Mouse (Mus musculus) CH12F3 (cell line): ENCODE data around the gene Tlx1.

Experiments used
- in situ Hi-C: fragments of 300-500 bp; cut with MboI; formaldehyde crosslinking; loops from 2 replicates; pipeline ENCODE4 v1.14.3; 2020; ENCODE audit warnings: low sequenced_read_pairs

The Tlx1 gene

DNA sequence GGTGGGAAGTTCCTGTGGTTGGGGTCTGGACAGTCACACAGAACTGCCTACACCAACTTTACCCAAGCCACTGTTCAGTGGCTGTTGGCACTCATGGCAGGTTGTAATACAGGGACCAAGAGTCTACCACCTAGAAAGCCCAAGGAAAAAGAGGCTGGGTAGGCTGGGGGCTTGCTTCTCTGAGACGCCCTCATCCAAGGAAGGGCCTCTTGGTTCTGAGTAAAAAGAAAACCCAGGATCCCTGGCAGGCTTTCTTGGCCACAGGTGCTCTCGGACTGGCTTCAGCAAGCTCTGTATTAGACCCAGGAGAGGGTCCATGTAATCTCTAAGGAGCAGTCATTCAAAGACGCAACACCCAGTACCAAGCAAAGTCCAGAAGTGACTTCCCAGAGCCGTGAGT lies 7.7 kb downstream of the Tlx1 start:
- in situ Hi-C loops: no loop called here

DNA sequence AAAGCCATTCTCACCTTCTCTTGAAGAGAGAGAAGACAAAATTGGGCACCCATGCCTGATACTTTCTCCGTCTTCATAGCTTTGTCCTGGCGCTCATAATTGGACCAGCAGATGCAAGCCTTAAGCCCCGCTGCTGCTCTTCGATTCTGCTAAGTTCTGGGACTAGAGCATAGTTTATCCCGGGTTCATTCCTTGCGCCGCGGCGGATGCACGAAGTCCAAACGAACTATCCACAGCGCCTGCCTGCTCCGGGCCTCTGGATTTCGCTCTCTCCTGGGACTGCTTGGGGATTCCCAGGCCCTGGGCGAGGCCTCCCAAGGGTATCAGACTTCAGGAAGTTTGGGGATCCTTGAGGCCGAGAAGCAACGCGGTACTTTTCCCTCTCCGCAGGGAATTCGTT lies 8.4 kb downstream of the Tlx1 start:
- in situ Hi-C loops: no loop called here

DNA sequence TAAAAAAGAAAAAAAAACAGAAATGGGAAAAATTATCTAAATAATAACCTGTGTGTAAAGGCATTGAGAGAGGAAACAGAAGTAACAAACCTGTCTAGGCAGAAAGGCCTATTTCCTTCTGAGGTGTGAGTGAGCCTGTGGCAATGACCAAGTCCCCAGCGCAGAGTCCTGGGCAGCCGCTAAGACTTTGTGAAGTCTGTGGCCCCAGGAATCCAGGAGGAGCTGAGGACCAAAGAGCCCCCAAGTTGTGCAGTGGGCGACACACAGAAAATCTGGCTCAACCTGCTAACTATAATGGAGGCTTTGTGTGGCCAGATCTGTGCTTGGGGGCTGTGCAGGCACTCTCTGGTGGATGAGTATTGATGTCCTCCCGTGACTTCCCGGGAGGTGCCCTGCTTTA lies 9.0 kb downstream of the Tlx1 start:
- in situ Hi-C loops: no loop called here

DNA sequence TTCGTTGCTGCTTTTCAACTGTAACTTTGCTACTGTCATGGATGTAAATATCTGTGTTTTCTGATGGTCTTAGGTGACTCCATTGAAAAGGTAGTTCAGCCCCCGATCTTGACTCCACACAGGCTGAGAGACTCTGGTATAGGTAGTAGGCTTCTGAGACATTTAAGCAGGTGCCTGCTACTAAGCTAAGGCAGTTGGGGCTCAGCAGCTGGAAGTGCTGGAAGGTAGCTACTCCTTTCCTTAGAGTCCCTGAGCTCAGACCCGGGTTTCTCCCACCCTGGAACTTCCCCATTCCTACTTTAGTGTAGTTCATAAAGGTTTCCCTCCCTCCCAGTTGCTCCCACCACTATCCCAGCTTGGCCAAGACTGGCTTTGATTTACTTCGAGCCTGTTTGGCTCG lies 9.5 kb downstream of the Tlx1 start:
- in situ Hi-C loops: no loop called here

DNA sequence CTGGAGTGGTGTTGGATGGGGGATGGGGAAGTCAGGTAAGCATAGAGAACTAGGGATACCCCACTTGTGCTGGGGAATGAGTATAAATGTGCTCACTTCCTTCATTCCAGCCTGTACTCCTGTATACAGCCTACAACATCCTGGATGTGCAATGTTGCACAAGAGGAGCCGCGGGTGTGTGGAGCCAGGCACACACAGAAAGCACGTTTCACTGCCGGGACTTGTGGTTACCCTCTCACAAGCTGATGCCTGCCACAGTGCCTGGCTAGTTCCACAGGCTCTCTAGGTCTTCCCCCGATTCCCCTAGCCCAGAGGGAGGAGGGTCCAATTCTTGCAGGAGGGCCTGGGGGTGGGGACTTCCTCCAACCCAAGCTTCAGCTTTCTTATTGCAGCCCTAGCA lies 10.0 kb downstream of the Tlx1 start:
- in situ Hi-C loops: no loop called here

DNA sequence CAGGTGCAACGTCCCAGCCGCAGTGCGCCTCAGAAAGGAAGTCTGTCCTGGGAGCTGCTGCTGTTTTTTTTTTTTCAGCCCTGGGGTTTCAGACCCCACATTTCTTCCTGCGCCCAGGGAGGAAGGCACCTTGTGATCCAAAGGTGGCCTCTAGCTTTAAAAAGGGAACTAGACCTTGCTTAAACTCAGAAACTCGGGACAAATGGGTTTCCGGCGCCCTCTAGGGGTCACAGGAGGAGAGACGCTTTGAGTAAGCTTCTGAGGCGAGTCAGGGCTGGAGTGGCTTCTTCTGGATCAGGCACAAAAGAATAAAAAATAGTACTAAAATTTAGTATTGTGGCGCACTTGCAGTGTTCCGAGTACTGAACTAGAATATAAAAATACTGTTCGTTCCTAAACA lies 10.6 kb downstream of the Tlx1 start:
- in situ Hi-C loops: no loop called here

DNA sequence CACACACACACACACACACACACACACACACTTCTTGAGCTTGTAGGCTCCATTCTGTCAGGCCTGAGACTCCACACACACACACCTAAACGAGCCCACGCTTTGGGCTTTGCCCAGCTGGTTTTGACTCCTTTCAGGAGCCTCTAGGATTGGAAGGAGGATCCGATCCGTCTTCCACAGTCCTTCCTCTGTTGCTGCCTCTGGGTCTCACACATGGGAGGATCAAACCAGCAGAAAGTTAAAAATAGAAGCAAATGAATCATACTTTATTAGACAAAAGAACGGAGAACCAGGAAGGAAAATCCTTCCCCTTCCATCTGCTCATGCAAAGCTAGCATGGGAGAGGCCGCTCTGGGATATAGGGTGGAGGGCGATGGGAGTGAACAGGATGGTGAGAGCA lies 11.7 kb downstream of the Tlx1 start:
- in situ Hi-C loops: no loop called here

DNA sequence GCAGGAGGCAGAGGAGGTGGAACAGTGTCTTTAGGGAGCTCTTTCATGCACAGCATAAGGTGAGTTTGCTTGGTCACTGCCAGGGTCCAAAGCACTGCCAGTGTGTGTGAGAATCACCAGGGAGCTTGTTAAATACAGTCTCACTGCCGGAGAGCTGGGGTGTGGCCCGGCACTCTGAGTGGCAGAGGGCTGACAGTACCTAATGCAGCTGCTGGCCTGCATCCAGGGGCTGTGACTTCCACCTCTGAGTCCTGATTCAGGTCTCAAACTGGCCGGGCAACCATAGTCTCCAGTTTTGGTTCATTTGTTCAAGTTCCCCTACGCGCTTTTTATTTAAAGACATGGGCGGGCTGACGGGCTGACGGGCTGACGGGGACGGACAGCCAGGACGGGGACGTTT lies 12.4 kb downstream of the Tlx1 start:
- in situ Hi-C loops: no loop called here

DNA sequence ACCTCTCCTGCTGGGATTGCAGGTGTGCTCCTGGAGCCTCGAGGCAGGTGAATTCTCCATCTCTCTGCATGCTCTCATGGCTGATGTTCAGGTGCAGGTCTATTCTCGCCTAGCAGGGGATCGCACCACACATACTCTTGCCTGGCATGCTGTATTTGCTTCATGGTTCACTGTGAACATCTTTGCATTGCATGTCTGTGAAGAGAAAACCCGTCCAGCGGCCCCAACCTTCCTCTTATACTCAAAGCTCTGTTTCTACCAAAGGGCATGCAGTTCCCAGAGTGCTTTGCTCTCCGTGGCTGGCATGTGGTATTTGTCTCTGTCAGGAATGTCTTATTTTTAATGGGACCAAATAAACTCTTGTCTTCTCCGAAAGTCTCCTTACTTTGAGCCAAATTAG lies 20.0 kb downstream of the Tlx1 start:
- in situ Hi-C loops: no loop called here

DNA sequence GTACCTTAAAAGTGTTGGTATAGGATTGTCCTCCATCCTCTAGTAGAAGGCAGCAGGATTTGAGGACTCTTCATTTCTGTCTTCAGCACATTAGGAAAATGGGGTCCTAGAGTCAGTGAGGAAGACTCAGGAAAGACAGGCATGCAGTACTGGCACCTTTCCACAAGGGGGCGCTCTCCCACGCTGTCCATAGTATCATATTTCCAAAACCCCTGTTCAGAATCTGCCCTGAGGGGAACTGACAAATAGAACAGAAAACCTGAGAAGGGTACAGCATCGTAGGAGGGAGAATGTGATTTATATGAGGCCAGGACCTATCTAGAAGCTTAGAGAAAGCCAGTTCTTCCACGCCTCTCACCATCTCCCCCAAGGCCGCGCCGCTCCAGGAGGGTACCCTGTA lies 24.3 kb downstream of the Tlx1 start:
- in situ Hi-C loops: no loop called here

DNA sequence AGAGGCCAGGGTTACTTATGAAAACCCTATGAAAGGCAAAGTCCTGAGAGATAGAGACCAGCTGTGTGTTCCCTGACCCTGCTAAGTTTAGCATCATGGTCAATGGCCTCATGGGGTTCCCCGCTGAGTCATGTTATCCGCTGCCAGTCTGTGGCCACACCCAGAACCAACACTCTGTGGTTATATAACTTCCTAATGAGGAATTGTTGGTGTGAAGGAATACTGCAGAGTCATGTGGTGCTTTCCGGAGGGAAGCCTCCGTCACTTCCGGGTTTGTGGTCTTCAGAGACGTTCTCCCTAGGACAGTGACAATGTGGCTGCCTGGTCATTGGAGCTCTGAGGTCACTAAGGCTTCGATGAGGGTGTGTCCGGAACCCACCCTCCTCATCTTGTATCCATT lies 25.8 kb downstream of the Tlx1 start:
- in situ Hi-C loops: no loop called here

DNA sequence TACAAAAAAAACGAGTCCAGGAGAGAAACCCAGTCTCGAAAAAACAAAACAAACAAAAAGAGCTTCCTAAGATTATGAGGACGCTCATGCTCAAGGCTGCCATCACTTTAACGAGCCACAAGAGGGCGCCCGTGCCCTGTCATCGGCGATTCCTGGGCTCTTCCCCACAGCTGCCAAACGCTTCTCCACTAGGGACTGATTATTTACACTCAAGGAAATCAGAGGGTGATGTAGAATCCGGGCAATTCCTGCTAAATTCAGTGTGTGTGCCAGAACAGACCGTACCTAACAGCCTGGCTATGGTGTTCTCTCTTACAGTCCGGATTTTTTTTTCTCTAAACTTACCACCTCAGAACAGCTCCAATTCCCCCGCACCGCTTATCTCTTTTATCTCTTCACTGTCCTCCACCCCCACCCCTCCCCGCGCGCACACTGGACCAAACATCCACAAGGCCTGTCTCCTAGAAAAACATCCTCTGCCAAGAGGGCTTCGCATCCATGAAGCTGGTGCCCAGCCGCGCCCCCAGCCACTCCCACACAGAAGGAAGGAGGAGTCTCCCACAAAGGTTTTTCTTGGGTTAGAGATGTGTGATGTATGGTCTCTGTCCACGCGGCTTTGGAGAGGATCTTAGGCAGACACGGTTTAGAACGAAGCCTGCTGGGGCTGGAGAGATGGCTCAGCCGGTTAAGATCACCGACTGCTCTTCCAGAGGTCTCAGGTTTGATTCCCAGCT lies 26.7 kb downstream of the Tlx1 start:
- in situ Hi-C loops: no loop called here

DNA sequence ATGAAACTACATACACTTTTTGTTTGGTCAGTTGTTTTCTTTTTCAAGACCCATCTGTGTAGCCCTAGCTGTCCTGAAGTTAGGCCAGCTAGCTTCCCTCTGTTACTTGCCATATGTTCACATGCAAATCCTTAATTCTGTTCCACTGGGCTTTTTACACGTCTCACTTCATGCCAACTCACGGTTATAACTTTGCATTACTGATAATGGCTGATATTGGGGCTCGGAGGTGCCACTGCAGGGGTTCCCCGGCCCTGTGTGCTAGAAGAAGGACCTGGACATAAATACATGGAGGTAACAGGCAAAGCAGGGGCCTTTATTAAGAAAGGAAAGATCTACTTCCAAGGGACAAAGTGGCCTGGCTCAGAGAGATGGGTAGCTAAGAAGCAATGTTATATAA lies 29.0 kb downstream of the Tlx1 start:
- in situ Hi-C loops: no loop called here

DNA sequence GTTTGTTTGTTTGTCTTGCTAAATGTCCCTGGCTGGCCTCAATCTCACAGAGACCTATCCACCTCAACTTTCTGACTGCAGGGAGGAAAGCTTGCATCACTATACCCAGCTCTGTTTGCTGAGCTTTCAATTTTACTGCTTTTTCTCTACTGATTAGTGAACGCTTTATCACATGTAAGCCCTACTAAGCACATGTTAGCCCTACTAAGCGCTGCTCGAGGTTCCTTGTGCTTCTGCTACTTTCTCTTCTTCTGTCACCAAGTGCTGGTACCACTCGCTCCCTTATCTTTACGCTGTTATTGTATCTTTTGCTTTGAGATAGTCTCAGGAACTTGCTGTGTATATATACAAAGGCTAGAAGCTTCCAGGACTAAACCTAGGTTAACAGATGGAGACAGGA lies 30.0 kb downstream of the Tlx1 start:
- in situ Hi-C loops: no loop called here

DNA sequence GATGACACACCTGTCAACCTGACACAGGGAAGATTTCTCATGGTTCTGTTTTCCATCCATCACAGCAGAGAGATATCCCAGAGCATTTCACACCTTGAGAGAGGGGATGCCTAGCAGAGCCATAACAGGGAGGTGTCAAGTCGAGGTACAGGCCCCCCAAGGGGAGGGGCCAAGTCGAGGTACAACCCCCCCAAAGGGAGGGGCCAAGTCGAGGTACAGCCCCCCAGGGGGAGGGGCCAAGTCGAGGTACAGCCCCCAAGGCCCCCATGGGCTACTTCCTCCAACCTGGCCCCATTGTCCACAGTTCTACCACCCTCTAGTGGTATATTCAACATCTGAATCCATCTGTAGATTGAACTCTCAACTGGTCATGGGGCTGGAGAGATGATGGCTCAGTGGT lies 44.2 kb downstream of the Tlx1 start:
- in situ Hi-C loops: no loop called here

DNA sequence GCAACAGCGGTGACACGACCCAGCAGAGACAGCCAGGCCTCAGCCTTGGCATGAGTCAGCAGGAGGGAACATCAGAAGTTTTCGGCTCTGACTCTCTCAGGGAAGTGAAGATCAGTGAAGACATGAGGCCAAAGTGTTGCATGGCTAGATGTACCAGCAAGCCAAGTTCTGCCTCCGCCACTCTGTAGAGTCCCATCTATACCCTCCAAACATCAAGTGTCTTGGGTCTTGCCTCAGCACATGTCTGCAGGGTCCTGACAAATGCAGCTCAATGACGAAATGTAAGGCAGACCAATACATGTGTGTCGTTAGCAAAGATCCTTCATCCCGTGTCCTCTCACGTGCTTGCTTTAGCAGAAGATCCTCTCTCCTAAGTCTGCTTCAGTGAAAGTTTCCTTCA lies 46.5 kb downstream of the Tlx1 start:
- in situ Hi-C loops: no loop called here

DNA sequence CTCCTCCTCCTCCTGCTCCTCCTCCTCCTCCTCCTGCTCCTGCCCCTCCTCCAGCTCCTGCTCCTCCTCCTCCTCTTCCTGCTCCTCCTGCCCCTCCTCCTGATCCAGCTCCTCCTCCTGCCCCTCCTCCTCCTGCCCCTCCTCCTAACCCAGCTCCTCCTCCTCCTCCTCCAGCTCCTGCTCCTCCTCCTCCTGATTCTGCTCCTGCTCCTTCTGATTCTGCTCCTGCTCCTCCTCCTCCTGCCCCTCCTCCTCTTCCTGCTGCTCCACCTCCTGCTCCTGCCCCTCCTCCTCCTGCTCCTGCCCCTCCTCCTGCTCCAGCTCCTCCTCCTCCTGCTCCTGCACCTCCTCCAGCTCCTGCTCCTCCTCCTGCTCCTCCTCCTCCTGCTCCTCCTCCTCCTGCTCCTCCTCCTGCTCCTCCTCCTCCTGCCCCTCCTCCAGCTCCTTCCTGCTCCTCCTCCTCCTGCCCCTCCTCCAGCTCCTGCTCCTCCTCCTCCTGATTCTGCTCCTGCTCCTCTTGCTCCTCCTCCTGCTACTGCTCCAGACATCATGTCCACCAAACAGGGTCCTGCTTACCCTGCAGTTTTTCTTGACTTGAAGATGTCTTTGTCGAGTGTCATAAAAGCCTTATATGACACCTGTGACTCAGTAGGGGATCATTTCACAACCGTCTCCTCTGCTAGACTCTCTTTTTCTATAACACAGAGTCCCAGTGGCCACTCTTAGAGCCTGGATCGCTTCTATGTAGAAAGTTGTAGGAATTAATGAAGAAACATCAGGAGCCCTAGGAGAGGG lies 55.0 kb downstream of the Tlx1 start:
- in situ Hi-C loops: loop anchor here (25.0 kb wide), 1 partner anchor 532 kb away; the partner anchor contains the start of genes Fgf8 and Npm3
